Mouse (Mus musculus): ENCODE results near the gene Gm9837. TPM values are rescaled to one million over a fixed set of nuclear protein-coding genes. Genes with fewer than 3 reads are reported as not detected.

Gm9837 gene
- total RNA-seq, 2 experiments from 2014 or later = not detected

- peak; percentile 34 to 45 for DNase-seq
Measured at GRCm38 (mm10) chr11:53486822-53487594, 16.7 kb upstream of the Gm9837 start.

- DNase-seq = no peak
Measured at GRCm38 (mm10) chr11:53486351-53486750, 16.1 kb upstream of the Gm9837 start.

GRCm38 (mm10) chr11:53485719-53486118 is 15.4 kb upstream of the Gm9837 start:
- DNase-seq = no peak

GRCm38 (mm10) chr11:53483159-53483891 is 13.0 kb upstream of the Gm9837 start:
- DNase-seq = no peak

DNA sequence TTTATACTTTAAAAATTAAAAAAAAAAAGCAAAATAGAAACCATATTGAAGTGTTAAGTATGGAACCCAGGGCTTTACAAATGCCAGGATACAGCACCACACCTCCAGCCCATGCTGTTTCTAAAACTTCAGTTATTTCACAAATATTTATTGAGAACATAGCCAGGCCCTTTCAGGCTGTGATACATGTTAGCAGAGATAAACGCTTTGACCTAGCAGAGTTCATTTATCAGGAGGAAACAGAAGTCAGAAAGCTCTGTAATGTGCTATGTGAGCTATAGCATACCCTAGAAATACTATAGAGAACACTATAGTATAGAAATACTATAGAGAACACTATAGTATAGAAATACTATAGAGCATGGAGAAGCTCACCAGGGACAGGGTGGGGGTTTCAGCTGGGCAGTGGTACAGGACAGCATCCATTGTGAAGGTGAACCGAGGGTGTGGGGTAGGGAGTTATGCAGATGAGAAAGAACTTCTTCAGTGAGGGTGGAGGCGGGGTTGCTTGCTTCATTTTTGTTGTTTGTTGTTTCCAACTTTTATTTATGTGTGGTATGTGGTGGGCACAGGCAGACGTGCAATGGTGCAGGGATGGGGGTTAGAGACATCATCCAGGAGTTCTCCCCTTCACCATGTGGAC is 10.9 kb upstream of the Gm9837 start:
- no peak for DNase-seq

GRCm38 (mm10) chr11:53479783-53480301 is 9.6 kb upstream of the Gm9837 start, which contains the start of the genes Gm9945 and Sowaha:
TSS of gene Gm9945 (plus strand) at chr11:53480166.
TSS of gene Sowaha (minus strand) at chr11:53480274.
- DNase-seq = peak in 1 of 2 experiments; percentile 50

GRCm38 (mm10) chr11:53479171-53479782 is 9.0 kb upstream of the Gm9837 start:
- peak in 1 of 2 experiments; percentile 32 for DNase-seq

GRCm38 (mm10) chr11:53478383-53479170 is 8.3 kb upstream of the Gm9837 start:
- DNase-seq = peak in 1 of 2 experiments; percentile 25

- DNase-seq = no peak
Measured at GRCm38 (mm10) chr11:53477833-53478232, 7.6 kb upstream of the Gm9837 start.

- no peak for DNase-seq
Measured at GRCm38 (mm10) chr11:53475620-53476019, 5.3 kb upstream of the Gm9837 start.

- DNase-seq = no peak
Measured at GRCm38 (mm10) chr11:53472709-53473108, 2.4 kb upstream of the Gm9837 start.

DNA sequence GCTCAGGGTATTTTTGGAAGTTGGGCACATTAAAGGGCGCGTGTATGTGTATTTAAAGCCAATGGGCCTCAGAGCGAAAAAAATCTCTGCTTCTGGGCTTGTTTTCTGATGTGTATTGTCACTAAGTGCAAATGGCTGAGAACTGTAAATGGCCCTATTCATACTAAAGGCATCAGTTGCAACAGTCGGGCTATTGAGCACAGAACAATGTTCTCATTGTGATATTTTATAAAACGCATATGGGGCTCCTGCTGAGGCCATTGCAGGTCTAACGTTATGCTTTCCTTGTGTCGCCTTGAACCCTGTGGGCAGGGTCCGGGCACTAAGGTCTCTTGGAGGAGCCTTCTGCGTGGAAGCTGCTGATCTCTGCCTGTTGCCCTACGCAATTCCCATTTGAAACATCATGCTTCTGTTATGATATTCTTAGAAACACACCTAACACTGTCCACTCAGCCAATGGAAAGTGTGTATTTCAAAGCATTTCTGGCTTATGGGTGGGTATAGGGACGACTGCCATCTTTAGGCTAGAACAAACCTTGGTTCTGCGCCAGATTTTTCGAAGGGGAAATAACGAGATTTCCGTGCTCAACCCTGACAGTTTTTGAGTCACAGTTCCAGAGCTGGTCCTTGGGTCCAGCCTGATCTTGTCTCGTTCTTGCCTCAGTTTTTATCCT is 848 bp downstream of the Gm9837 start:
- peak in 1 of 2 experiments; percentile 39 for DNase-seq

GRCm38 (mm10) chr11:53466231-53466971 is 3.9 kb downstream of the Gm9837 start:
- DNase-seq = peak; percentile 83 to 90

DNA sequence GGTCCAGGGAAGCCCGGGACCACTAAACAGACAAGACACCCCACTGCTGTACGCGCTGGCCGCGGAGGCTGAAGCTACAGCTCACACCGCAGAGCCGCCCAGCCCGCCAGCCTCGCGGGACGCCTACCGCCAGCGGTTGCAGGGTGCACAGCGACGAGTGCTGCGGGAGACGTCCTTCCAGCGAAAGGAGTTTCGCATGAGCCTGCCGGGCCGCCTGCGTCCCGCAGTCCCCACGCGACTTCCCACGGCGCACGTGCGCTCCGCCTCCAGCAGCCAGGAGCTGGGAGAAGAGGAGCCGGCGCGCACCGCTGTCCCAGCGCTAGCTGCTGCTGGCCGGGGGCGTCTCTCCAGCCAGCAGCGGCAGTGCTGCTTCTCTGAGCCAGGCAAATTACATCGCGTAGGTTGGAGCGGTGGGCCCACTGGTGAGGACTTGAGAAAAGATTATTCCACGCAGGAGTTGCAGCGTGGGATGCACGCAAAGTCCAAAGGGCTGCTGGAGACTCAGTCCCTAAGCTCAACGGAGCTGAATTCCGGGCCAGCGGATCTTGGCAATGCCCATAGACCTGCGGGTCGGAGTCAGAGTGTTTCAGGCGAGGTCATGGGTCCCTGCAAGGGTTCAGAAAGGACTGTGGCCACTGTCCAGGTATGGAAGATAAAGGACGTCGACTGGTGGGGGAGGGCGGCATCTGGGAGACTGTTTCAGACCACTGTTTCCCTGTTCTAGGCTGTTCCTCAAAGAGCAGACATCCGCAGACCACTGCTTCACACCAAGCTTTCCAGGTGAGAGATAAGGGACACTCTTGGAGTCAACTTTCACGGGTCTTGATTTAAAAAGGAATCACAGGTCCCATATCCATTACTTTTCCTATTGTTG is 6.5 kb downstream of the Gm9837 start:
- peak; percentile 31 to 43 for DNase-seq

GRCm38 (mm10) chr11:53461727-53462126 is 8.6 kb downstream of the Gm9837 start:
- DNase-seq = peak in 1 of 2 experiments; percentile 20

- DNase-seq = no peak
Measured at GRCm38 (mm10) chr11:53460192-53460591, 10.1 kb downstream of the Gm9837 start.

DNA sequence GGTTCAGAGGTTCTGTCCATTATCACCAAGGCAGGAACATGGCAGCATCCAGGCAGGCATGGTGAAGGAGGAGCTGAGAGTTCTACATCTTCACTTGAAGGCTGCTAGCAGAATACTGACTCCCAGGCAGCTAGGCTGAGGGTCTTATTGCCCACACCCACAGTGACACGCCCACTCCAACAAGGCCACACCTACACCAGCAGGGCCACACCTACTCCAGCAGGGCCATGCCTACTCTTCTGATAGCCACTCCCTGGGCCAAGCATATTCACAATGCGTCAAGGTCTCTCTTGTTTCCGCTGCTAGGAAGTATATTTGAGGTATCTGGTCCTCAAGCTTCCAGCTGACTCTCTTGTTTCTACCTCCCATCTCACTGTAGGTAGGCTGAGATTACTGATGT is 11.3 kb downstream of the Gm9837 start:
- no peak for DNase-seq

DNA sequence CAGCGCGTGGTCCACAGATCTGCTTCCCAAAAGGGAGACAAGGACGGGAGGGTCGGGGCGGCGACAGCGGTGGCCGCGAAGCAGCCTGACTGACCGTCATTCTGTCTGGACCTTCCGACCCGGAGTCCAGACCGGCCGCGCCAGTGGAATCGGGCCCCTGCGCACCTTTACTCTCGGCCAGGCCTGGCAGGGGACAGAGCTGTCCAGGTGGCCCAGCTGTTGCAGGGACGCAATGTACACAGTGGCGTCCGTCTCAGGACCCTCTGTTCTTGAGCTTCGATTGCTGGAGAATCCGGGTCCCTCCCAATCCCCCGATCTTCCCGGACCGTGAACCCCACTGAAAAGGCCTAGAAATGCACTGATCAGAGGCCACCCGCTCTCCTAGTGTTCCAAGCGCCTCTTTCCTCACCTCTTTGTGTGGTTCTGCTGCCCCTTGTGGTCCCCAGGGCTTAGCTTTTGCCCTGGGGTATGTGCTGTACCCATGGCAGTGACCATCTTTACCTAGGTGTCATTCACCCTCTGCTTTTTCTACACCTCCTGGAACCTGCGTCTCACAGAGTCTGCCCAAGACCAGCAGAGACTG is 12.8 kb downstream of the Gm9837 start:
- peak in 1 of 2 experiments; percentile 25 for DNase-seq

Measured in adrenal gland, postnatal 36 days (tissue).